Mouse (Mus musculus): ENCODE measurements at regions not wholly inside any gene's neighbourhood (a gene's known extent, or its start where the extent isn't known, plus 50 kb on each side); places are given as distances from the start of the nearest gene placed in this dataset.
A peak's percentile ranks its signal among the peaks of the same experiment; 100 is the strongest.

DNA sequence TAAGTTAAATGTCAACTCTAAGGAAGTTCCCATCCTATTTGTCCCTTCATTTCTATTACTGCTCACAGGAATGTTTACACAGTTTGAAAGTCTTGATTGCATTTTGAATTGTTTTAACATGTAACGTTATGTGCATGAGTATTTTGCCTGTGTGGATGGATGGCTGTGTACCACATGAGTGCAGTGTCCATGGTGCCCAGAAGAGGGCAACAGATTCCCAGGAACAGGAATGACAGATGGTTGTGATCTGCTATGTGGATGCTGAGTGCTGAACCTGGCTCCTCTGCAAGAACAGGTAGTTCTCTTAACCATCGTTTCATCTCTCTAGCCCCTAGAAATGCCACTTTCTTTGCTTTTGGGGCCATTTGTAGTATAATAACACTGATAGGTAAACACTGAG, 597.9 kb upstream of the Zwint start:
- ATAC-seq (replicated peaks; ENCODE audit: low FRiP score) (no peak), DNase-seq (ENCODE audit: low spot score) (no peak)

DNA sequence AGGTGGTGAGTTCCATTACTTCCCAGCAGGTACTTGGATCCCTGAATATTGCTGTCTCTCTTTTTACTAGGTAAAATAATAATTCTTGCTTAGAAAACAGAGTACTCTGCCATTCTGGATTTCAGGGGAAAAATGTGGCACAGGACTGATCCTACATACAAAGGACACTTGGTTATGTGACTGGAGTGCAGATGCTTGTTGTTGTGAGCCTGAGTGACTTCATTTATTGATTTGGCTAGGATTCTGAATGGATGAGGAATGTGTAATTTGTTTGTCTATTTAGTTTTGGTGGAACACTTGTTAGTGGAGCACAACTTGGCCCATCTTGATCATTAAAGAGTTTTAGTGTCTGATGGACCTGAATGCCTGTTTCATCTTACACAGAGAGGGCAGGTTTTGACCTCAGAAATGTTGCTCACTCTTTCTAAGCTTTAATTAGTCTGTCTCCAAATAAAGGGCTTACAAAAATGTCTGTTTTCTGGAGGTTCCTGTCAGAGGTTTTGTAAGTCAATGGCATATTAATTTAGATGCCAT, 583.4 kb upstream of the Zwint start:
- Histone ChIP-seq H3K27me3 (ENCODE audit: control insufficient read depth, insufficient read depth, low read length) (no peaks in the 10 kb centered on the region), H3K36me3 (ENCODE audit: control insufficient read depth, insufficient read depth, low read length) (no peaks in the 10 kb centered on the region), H3K4me2 (ENCODE audit: low read depth, low read length, severe bottlenecking) (no peak overlapping the region), H3K4me3 (ENCODE audit: low read depth, low read length) (no peak overlapping the region), H3K27ac (ENCODE audit: low read depth, low read length) (no peak overlapping the region), H3K4me1 (replicated peaks; ENCODE audit: control insufficient read depth, insufficient read depth, low read length) (no peaks in the 10 kb centered on the region), H3K9ac (ENCODE audit: low read length) (no peak overlapping the region), H3K9me3 (ENCODE audit: control insufficient read depth, low read length) (no peaks in the 10 kb centered on the region)
- DNase-seq (ENCODE audit: low spot score) = no peak
- ATAC-seq (replicated peaks; ENCODE audit: low FRiP score) = no peak

More for the DNA sequence above, 597.9 kb upstream of the Zwint start:
- Histone ChIP-seq H3K4me3 (ENCODE audit: low read depth, low read length) (no peak overlapping the region), H3K9ac (ENCODE audit: low read length) (no peak overlapping the region), H3K27ac (ENCODE audit: low read depth, low read length) (no peak overlapping the region), H3K27me3 (ENCODE audit: control insufficient read depth, insufficient read depth, low read length) (no peaks in the 10 kb centered on the region), H3K36me3 (ENCODE audit: control insufficient read depth, insufficient read depth, low read length) (no peaks in the 10 kb centered on the region), H3K4me2 (ENCODE audit: low read depth, low read length, severe bottlenecking) (no peak overlapping the region), H3K4me1 (replicated peaks; ENCODE audit: control insufficient read depth, insufficient read depth, low read length) (no peaks in the 10 kb centered on the region), H3K9me3 (ENCODE audit: control insufficient read depth, low read length) (no peaks in the 10 kb centered on the region)
- WGBS = 85% methylated on average over 2 of the region's 2 CpGs

DNA sequence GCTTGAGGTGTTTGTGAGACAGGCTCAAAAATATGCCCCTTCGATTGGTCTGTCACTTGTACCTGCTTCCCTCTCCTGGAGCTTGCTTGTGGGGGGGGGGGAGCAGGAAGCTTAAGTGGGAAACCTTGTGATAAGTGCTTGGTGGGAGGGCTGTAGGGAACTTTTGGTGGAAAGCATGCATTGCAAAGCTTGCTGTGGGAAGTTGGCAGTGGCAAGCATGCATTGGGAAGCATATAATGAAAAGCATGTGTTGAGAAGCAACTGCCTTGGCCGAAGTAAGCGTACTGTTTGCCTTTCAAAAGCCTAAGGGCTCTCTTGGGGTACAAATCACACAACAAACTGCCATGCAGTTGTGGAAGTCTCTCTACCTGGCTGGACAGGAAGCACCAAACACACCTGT, 576.3 kb upstream of the Zwint start:
- Histone ChIP-seq H3K27ac (ENCODE audit: low read depth, low read length) (no peak overlapping the region), H3K4me3 (ENCODE audit: low read depth, low read length) (no peak overlapping the region), H3K36me3 (ENCODE audit: control insufficient read depth, insufficient read depth, low read length) (no peaks in the 10 kb centered on the region), H3K27me3 (ENCODE audit: control insufficient read depth, insufficient read depth, low read length) (no peaks in the 10 kb centered on the region), H3K4me2 (ENCODE audit: low read depth, low read length, severe bottlenecking) (no peak overlapping the region), H3K9ac (ENCODE audit: low read length) (no peak overlapping the region), H3K4me1 (replicated peaks; ENCODE audit: control insufficient read depth, insufficient read depth, low read length) (no peaks in the 10 kb centered on the region), H3K9me3 (ENCODE audit: control insufficient read depth, low read length) (no peaks in the 10 kb centered on the region)
- 83% methylated on average over 3 of the region's 3 CpGs for WGBS
- DNase-seq (ENCODE audit: low spot score) (no peak), ATAC-seq (replicated peaks; ENCODE audit: low FRiP score) (no peak)

DNA sequence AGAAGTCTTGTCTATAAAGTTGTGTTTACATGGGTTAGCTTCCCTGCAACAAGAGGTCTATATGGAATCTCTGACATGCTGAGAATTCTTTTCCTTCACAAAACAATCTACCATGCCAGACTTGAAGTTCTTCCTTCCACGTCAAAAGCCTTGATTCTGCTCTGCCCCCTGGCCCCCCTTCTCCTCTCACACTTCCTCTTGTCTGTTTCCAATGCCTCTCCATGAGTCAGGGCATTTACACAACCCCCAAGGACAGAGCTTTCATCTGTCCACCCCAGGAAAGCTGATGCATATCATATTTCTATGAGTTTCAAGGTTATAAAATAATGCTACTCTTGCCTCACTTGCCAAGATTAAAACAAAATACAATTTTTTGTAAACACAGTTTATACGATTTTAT, 557.7 kb upstream of the Zwint start:
- Histone ChIP-seq H3K36me3 (ENCODE audit: control insufficient read depth, insufficient read depth, low read length) (no peaks in the 10 kb centered on the region), H3K9me3 (ENCODE audit: control insufficient read depth, low read length) (no peaks in the 10 kb centered on the region), H3K4me1 (replicated peaks; ENCODE audit: control insufficient read depth, insufficient read depth, low read length) (no peaks in the 10 kb centered on the region), H3K27ac (ENCODE audit: low read depth, low read length) (no peak overlapping the region), H3K27me3 (ENCODE audit: control insufficient read depth, insufficient read depth, low read length) (no peaks in the 10 kb centered on the region), H3K4me2 (ENCODE audit: low read depth, low read length, severe bottlenecking) (no peak overlapping the region), H3K9ac (ENCODE audit: low read length) (no peak overlapping the region), H3K4me3 (ENCODE audit: low read depth, low read length) (no peak overlapping the region)
- 73% methylated on average over 2 of the region's 2 CpGs for WGBS
- no peak for DNase-seq (ENCODE audit: low spot score)
- no peak for ATAC-seq (replicated peaks; ENCODE audit: low FRiP score)

DNA sequence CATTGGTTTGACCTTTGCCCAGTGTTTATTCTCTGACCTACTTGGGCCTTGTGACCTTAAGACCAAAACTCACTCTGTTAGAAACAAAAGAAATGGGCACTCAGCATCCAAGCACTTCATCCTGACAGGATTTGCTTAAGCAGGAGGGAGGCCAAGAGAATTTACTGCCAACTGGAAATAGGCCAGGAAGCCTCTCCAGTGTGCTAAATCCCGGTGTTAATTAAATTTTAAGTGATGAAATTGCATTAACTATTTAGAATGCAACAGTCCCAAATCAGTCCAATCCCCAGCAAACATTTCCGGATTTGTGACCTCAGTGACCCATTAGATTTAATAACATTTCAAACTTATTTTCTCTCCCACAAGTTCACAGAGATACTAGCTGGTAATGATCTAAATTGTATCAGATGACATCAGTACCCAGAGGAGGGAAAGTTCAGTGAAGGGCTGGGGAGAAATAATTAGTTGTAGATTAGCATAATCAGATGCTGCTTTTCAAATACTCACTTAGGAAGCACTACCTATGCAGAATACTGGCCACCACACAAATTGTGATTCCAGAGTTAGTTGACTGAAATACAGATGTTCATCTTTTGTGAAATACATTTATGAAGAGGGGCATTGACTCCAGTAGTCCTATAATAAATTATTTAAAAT, 555.4 kb upstream of the Zwint start:
- Histone ChIP-seq H3K27me3 (ENCODE audit: control insufficient read depth, insufficient read depth, low read length) (no peaks in the 10 kb centered on the region), H3K9ac (ENCODE audit: low read length) (no peak overlapping the region), H3K9me3 (ENCODE audit: control insufficient read depth, low read length) (no peaks in the 10 kb centered on the region), H3K36me3 (ENCODE audit: control insufficient read depth, insufficient read depth, low read length) (no peaks in the 10 kb centered on the region), H3K27ac (ENCODE audit: low read depth, low read length) (no peak overlapping the region), H3K4me3 (ENCODE audit: low read depth, low read length) (no peak overlapping the region), H3K4me1 (replicated peaks; ENCODE audit: control insufficient read depth, insufficient read depth, low read length) (no peaks in the 10 kb centered on the region), H3K4me2 (ENCODE audit: low read depth, low read length, severe bottlenecking) (no peak overlapping the region)
- no peak for DNase-seq (ENCODE audit: low spot score)
- peak; percentile 42; the same call in 1 of the 2 replicates for ATAC-seq (replicated peaks; ENCODE audit: low FRiP score)
- 70% methylated on average over 2 of the region's 2 CpGs for WGBS

DNA sequence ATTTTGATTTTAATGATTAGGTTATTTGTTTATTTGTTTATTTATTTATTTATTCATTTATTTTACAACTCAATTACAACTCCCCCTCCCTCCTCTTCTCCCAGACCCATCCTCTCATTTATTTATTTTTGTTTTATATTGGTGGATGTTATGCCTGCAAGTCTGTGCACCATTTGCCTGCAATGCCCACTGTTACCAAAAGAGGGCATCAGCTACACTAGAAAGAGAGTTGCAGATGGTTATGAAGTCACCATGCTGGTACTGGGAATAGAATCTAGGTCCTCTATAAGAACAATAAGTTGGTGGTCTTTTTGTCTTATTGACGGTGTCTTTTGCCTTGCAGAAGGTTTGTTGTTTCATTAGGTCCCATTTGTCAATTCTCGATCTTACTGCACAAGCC, 535.2 kb upstream of the Zwint start:
- no peak overlapping the region for H3K4me3 ChIP-seq (ENCODE audit: low read depth, low read length)
- ATAC-seq (replicated peaks; ENCODE audit: low FRiP score) (no peak), DNase-seq (ENCODE audit: low spot score) (no peak)
- no peaks in the 10 kb centered on the region for H3K27me3 ChIP-seq (ENCODE audit: control insufficient read depth, insufficient read depth, low read length)
- WGBS = 85% methylated on average over 2 of the region's 2 CpGs
- no peaks in the 10 kb centered on the region for H3K36me3 ChIP-seq (ENCODE audit: control insufficient read depth, insufficient read depth, low read length)
- no peaks in the 10 kb centered on the region for H3K4me1 ChIP-seq (replicated peaks; ENCODE audit: control insufficient read depth, insufficient read depth, low read length)
- H3K4me2 ChIP-seq (ENCODE audit: low read depth, low read length, severe bottlenecking) = no peak overlapping the region
- H3K9me3 ChIP-seq (ENCODE audit: control insufficient read depth, low read length) = no peaks in the 10 kb centered on the region; the same call in 1 of the 2 replicates
- no peak overlapping the region for H3K9ac ChIP-seq (ENCODE audit: low read length)
- no peak overlapping the region for H3K27ac ChIP-seq (ENCODE audit: low read depth, low read length)

DNA sequence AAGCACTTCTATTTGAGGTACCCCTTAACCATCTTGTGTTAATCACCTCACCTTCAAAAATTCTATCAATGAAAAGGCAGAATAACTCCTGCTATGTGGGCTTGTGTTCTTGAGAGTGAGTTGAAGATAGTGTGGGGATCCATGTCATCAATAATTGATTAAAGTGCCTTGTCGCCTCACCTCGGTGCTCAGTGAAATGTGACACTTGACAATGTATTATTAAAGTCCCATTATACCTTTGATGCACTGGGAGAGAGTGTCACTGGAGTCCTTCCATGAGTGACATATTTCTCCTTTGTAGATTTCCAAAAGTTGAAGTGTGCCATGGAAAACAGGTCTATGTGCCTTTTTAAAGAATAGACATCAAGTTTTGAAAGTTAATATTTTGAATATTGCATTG, 522.2 kb upstream of the Zwint start:
- DNase-seq (ENCODE audit: low spot score) = no peak
- no peaks in the 10 kb centered on the region for H3K4me1 ChIP-seq (replicated peaks; ENCODE audit: control insufficient read depth, insufficient read depth, low read length)
- 87% methylated on average over 2 of the region's 2 CpGs for WGBS
- no peaks in the 10 kb centered on the region for H3K9me3 ChIP-seq (ENCODE audit: control insufficient read depth, low read length)
- H3K4me3 ChIP-seq (ENCODE audit: low read depth, low read length) = no peak overlapping the region
- H3K9ac ChIP-seq (ENCODE audit: low read length) = no peak overlapping the region
- no peak overlapping the region for H3K27ac ChIP-seq (ENCODE audit: low read depth, low read length)
- H3K36me3 ChIP-seq (ENCODE audit: control insufficient read depth, insufficient read depth, low read length) = no peaks in the 10 kb centered on the region
- H3K27me3 ChIP-seq (ENCODE audit: control insufficient read depth, insufficient read depth, low read length) = no peaks in the 10 kb centered on the region
- ATAC-seq (replicated peaks; ENCODE audit: low FRiP score) = no peak
- H3K4me2 ChIP-seq (ENCODE audit: low read depth, low read length, severe bottlenecking) = no peak overlapping the region

Measured in forebrain, embryonic 11.5 days (tissue).